Comparison of ENCODE assay signal across 24 mouse cellular contexts in genomic region chr10:85447869-85448268, GRCm38 (mm10).
DNase-seq lines count a peak whose midpoint lies in the region; ATAC-seq and TF ChIP-seq lines count a peak whose summit lies in the region.
"Had no signal": no experiment of that assay in that cellular context is flagged by ENCODE, and none has a peak within 500 bp of the region (broad histone marks: within the 10 kb centered on the region; RNA-seq: fewer than 3 reads in every experiment).

No protein-coding gene starts in this region.

- no peaks in the 10 kb centered on the region for H3K9me3 ChIP-seq in neural tube, embryonic 14.5 days (ENCODE audit: control insufficient read depth, low read length)
- H3K9me3 ChIP-seq in forebrain, postnatal 0 days (ENCODE audit: low read length), result no peaks in the 10 kb centered on the region
- H3K9me3 ChIP-seq in forebrain, embryonic 14.5 days (replicated peaks; ENCODE audit: control insufficient read depth, low read length), result no peaks in the 10 kb centered on the region
- H3K9me3 ChIP-seq: embryonic facial prominence, embryonic 13.5 days; embryonic facial prominence, embryonic 15.5 days; forebrain, embryonic 10.5 days; forebrain, embryonic 12.5 days; forebrain, embryonic 15.5 days had no signal

- H3K27me3 ChIP-seq in neural tube, embryonic 14.5 days (ENCODE audit: control insufficient read depth, insufficient read depth, low read length), result no peaks in the 10 kb centered on the region; the same call in 1 of the 2 replicates
- H3K27me3 ChIP-seq in forebrain, postnatal 0 days (ENCODE audit: insufficient read depth, low read length), result no peaks in the 10 kb centered on the region
- no peaks in the 10 kb centered on the region for H3K27me3 ChIP-seq in forebrain, embryonic 14.5 days (replicated peaks; ENCODE audit: control insufficient read depth, insufficient read depth, low read length)
- H3K27me3 ChIP-seq: embryonic facial prominence, embryonic 13.5 days; embryonic facial prominence, embryonic 15.5 days; forebrain, embryonic 15.5 days had no signal

- no peaks in the 10 kb centered on the region for H3K36me3 ChIP-seq in neural tube, embryonic 14.5 days (ENCODE audit: control insufficient read depth, insufficient read depth, low read length)
- H3K36me3 ChIP-seq in forebrain, postnatal 0 days (ENCODE audit: insufficient read depth), result no peaks in the 10 kb centered on the region
- H3K36me3 ChIP-seq in forebrain, embryonic 14.5 days (ENCODE audit: control insufficient read depth, insufficient read depth, low read length), result no peaks in the 10 kb centered on the region
- H3K36me3 ChIP-seq: embryonic facial prominence, embryonic 13.5 days; embryonic facial prominence, embryonic 15.5 days; forebrain, embryonic 10.5 days; forebrain, embryonic 12.5 days; forebrain, embryonic 15.5 days had no signal

- H3K27ac ChIP-seq in neural tube, embryonic 14.5 days (ENCODE audit: low read depth, low read length), result peak overlapping the region; percentile 52; the same call in 1 of the 2 replicates
- no peak overlapping the region for H3K27ac ChIP-seq in forebrain, postnatal 0 days (ENCODE audit: low read depth, low read length)
- no peak overlapping the region for H3K27ac ChIP-seq in forebrain, embryonic 14.5 days (ENCODE audit: low read depth, low read length)
- H3K27ac ChIP-seq: embryonic facial prominence, embryonic 13.5 days; embryonic facial prominence, embryonic 15.5 days; forebrain, embryonic 10.5 days; forebrain, embryonic 12.5 days; forebrain, embryonic 15.5 days had no signal

- no peak overlapping the region for H3K9ac ChIP-seq in neural tube, embryonic 14.5 days (replicated peaks; ENCODE audit: low read depth, low read length)
- no peak overlapping the region for H3K9ac ChIP-seq in forebrain, postnatal 0 days
- no peak overlapping the region for H3K9ac ChIP-seq in forebrain, embryonic 14.5 days (ENCODE audit: low read length)
- H3K9ac ChIP-seq: embryonic facial prominence, embryonic 13.5 days; embryonic facial prominence, embryonic 15.5 days; forebrain, embryonic 12.5 days; forebrain, embryonic 15.5 days had no signal

- TF ChIP-seq CTCF in forebrain, postnatal 0 days (IDR thresholded peaks at IDR 0.05; ENCODE audit: low read depth), result no peak

- peak; percentile 32 for DNase-seq in 3134 (ENCODE audit: extremely low read depth, insufficient read length, low spot score)
- DNase-seq in A20 (ENCODE audit: low read depth, low spot score), result peak; percentile 13
- peak; percentile 17 for DNase-seq in Muller cell, postnatal 12 days (ENCODE audit: inconsistent ontology term)
- no peak for DNase-seq in heart, adult 9 months (ENCODE audit: low spot score in 2 of 2)
- DNase-seq in forebrain, postnatal 0 days, result no peak
- DNase-seq in forebrain, embryonic 14.5 days (ENCODE audit: low spot score), result no peak
- DNase-seq: adrenal gland, adult 2 months; adrenal gland, postnatal 10 days; adrenal gland, postnatal 25 days; cerebellum, adult 11 months; cerebellum, adult 18-20 months; cerebellum, adult 8-10 months; cerebellum, adult 9-11 months; cerebellum, postnatal 14 days; cerebellum, postnatal 36 days; embryo, embryonic 11 days had no signal

- no peak overlapping the region for H3K4me2 ChIP-seq in neural tube, embryonic 14.5 days (ENCODE audit: low read depth, low read length)
- no peak overlapping the region for H3K4me2 ChIP-seq in forebrain, postnatal 0 days (ENCODE audit: low read depth)
- no peak overlapping the region for H3K4me2 ChIP-seq in forebrain, embryonic 14.5 days (ENCODE audit: low read length)
- H3K4me2 ChIP-seq: embryonic facial prominence, embryonic 13.5 days; embryonic facial prominence, embryonic 15.5 days; forebrain, embryonic 12.5 days; forebrain, embryonic 15.5 days had no signal

- H3K4me3 ChIP-seq in neural tube, embryonic 14.5 days (ENCODE audit: low read depth, low read length), result no peak overlapping the region
- H3K4me3 ChIP-seq in forebrain, postnatal 0 days (ENCODE audit: low read depth, low read length), result no peak overlapping the region
- no peak overlapping the region for H3K4me3 ChIP-seq in forebrain, embryonic 14.5 days (ENCODE audit: low read depth, low read length)
- H3K4me3 ChIP-seq: embryonic facial prominence, embryonic 13.5 days; embryonic facial prominence, embryonic 15.5 days; erythroblast, embryonic 14.5 days; forebrain, embryonic 10.5 days; forebrain, embryonic 12.5 days; forebrain, embryonic 15.5 days had no signal

- no peak for ATAC-seq in neural tube, embryonic 14.5 days (ENCODE audit: low read depth)
- no peak for ATAC-seq in forebrain, postnatal 0 days
- ATAC-seq in forebrain, embryonic 14.5 days, result no peak
- ATAC-seq in megakaryocyte, adult 5-6 weeks (ENCODE audit: poor library complexity, severe bottlenecking), result no peak
- ATAC-seq: forebrain, embryonic 15.5 days had no signal

- 86% methylated on average over 2 of the region's 2 CpGs for WGBS in neural tube, embryonic 14.5 days
- 74% methylated on average over 2 of the region's 2 CpGs for WGBS in forebrain, postnatal 0 days
- WGBS in forebrain, embryonic 14.5 days, result 85% methylated on average over 2 of the region's 2 CpGs

- no peaks in the 10 kb centered on the region for H3K4me1 ChIP-seq in neural tube, embryonic 14.5 days (ENCODE audit: control insufficient read depth, insufficient read depth, low read length)
- no peaks in the 10 kb centered on the region for H3K4me1 ChIP-seq in forebrain, postnatal 0 days (ENCODE audit: insufficient read depth)
- peaks cover 6% of the 10 kb centered on the region; the same call in 1 of the 2 replicates for H3K4me1 ChIP-seq in forebrain, embryonic 14.5 days (ENCODE audit: control insufficient read depth, insufficient read depth, low read length)
- H3K4me1 ChIP-seq: embryonic facial prominence, embryonic 13.5 days; embryonic facial prominence, embryonic 15.5 days; forebrain, embryonic 15.5 days had no signal

Comparison
In these comparisons a context has a peak if more than half of its experiments do, and no peak if none do; other contexts are left out.
1. DNase-seq: peak in 3134 (single experiment), A20 (single experiment) and Muller cell, postnatal 12 days (single experiment); none in heart, adult 9 months (0 of 2), forebrain, postnatal 0 days (single experiment) and forebrain, embryonic 14.5 days (single experiment).